Mouse (Mus musculus): ENCODE measurements at regions not wholly inside any gene's neighbourhood (a gene's known extent, or its start where the extent isn't known, plus 50 kb on each side); places are given as distances from the start of the nearest gene placed in this dataset.

GRCm38 (mm10) chrX:10984894-10985293, 270.1 kb downstream of the Mid1ip1 start:
- DNase-seq (ENCODE audit: low spot score in 2 of 2) = no peak

DNA sequence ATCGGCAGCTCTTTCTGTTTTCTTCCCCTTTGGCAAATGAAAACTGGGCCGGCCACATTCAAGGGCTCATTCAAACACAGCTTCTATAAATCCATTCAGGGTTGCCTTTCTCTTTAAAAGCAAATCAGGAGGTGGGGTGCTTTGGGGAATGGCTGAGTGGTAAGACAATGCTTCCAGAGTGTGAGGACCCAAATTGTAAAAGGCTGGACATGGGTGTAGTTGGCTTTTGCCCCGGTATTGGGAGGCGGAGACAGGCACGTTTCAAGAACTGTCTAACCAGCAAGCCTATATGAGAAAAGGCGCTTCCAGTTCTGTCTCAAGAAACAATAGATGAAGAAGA, 277.0 kb downstream of the Mid1ip1 start:
- peak; percentile 6 to 20 for DNase-seq (ENCODE audit: low spot score in 2 of 2)

DNA sequence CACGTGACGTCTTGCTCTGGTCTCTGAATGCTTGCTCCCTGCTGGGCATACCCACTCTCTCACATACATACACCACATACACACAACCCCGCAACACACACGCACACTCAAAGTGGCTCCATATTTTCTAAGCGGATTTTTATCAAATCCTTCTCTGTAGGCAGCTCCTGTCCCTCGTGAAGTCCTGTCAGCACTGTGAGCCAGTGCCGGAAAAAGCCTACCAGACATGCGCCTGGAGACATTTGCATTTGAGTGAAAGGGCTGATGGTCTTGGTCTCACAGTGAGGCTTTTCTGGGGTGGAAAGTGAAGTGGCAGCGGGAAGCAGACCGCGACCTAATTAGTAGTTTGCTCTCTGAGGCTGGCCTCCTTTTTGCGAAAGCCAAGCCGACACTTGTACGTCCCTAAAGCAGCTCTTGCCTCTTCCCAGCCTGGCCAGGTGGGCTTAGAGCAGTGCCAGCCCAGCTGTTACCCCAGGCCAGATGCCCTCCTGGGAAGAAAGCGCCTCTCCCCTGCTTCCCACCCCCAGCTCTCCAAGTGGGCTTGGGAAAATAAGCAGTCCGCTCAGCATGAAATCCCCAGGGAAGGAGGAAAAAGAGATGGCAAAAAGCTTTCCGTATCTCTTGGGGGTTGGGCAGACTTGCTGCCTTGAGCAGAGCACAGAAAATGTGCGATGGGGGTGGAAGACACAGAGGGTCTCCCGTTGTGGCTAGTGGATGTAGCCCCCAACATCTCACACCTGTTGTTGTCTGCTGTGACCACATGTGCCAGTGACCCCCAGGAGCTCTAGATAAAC, 277.6 kb downstream of the Mid1ip1 start:
- peak; percentile 37 to 46 for DNase-seq (ENCODE audit: low spot score in 2 of 2)

DNA sequence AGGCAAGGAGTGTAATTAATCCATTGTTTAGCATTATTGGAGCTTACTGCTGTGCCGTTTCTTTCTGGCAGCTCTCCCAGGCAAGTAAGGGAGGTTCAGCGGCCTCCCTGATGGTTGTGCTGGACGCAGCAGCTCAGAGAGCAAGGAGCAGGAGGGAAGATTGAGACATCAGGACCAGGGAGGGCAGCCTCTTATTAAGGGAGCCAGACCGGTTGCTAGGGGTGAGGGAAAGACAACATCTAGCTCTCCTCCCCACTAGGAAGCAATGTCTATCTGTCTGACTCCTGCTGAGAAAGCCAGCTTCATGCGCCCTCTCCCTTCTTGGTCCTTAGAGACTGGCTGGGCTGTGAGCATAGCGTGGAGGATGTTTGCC, 278.2 kb downstream of the Mid1ip1 start:
- peak in 1 of 2 experiments; percentile 17 for DNase-seq (ENCODE audit: low spot score in 2 of 2)

DNA sequence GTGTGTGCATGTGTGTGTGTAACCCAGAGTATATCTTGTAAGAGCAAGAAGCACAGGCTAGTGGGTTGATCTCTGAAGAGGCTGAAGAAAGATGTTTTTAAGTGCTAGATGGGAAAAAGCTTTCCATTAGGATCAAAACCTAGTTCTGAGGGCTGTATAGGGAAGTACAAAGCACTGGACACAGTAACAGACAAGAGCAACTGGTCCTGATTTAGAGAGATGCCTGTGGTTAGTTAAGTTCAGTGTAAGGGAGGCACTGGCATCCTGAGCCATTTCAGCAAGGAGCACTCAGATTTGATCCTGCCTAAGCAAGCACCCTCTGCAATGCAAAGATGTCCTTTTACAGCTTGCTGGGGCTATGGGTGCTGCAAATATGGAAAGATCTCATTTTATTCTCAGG, 280.1 kb downstream of the Mid1ip1 start:
- DNase-seq (ENCODE audit: low spot score in 2 of 2) = no peak

DNA sequence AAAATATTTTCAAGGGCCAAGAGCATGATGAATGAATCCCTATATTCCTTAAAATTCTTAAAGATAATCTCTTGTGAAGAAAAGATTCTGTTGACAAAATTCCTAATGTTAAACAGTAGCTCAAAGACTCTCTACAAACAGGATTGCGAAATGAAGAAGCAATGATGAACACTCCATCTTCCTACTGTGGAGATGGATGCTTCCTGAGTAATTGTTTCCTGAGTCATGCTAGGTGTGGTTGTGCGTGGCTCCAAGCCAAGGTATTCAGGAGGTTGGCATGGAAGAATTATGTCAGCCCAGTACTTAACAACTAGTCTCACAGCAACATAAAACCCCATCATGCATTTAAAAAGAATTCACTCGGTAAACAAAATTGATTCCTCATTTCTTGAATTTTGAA, 286.4 kb downstream of the Mid1ip1 start:
- DNase-seq (ENCODE audit: low spot score in 2 of 2) = no peak

DNA sequence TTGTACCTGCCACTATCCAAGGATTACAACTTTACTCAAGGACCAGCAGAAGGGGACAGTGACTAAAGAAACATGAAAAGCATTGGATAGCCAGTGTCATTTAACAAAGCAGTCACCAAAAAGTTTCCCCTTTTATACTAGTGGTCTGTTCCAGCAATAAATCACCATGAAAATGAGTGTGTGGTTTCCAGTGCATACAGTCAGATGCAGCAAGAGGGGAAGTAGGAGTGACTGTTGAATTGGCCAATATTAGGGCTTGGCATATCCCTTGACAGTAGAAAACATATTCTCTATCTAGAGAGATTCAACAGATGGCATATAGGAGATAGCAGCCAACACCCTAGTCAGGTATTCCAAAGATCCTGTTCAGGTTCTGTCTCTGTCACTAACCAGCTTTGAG, 259.8 kb upstream of the H2al1a start:
- no peak for DNase-seq (ENCODE audit: low spot score in 2 of 2)

- DNase-seq (ENCODE audit: low spot score in 2 of 2) = no peak
These were observed 252.3 kb upstream of the H2al1a start for GRCm38 (mm10) chrX:11046769-11047168.

- no peak for DNase-seq (ENCODE audit: low spot score in 2 of 2)
These were observed 216.9 kb upstream of the H2al1a start for GRCm38 (mm10) chrX:11082171-11082570.

GRCm38 (mm10) chrX:11082845-11083244, 216.2 kb upstream of the H2al1a start:
- no peak for DNase-seq (ENCODE audit: low spot score in 2 of 2)

DNA sequence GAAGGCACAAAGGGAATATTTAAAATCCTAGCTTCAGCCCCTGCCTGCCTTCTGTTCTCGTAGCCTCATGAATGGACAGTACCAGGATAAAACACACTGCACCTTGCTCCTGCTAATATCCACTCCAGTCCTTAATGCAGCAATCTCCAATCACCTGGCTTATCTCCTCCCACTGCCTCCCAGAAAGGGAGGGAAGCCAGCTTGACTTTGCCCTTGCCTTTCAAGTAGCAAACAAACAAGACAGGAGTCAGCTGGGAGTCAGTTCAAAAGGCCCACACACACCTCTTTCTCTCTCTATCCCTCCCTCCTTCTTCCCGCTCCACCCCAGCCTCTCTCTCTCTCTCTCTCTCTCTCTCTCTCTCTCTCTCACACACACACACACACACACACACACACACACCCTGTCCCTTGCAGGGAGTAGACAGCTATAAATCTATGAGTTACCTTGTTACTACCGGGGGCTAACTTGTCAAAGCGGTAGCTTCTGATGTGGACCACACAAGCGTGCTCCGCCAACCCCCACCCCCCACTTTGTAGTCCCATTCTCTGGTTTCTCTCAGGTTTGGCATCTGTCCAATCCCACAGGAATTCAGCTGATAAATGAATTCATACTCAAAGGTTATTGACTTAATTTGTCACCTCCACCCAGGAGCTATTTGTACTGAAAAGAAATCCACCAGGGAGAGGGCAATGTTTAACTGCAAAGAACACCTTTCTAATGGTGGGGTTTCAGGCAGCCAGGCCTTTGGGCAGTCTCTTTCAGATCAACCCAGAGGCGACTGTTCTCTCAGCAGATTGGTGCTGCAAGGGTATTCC, 212.6 kb upstream of the H2al1a start:
- no peak for DNase-seq (ENCODE audit: low spot score in 2 of 2)

DNA sequence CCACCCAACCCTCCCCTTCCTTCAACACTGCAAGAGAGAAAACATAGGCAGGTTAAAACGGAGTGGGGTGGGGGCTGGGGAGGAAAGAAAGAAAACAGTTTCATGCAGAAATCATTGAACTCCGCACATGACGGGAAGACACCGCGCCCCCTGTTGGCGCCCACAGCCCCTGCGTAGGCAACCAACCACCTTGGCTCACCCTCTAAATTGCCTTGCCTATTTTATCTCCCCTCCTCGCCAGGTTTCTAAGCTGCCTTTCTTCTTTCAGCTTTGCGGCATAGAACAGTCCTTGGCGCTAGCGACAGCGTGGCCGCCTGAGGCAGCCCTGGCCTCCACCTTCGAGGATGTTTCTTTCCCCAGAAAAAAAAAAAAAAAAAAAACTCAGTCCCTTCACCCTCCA, 211.1 kb upstream of the H2al1a start:
- peak; percentile 28 to 65 for DNase-seq (ENCODE audit: low spot score in 2 of 2)

- DNase-seq (ENCODE audit: low spot score in 2 of 2) = no peak
These were observed 210.6 kb upstream of the H2al1a start for GRCm38 (mm10) chrX:11088506-11088905.

DNA sequence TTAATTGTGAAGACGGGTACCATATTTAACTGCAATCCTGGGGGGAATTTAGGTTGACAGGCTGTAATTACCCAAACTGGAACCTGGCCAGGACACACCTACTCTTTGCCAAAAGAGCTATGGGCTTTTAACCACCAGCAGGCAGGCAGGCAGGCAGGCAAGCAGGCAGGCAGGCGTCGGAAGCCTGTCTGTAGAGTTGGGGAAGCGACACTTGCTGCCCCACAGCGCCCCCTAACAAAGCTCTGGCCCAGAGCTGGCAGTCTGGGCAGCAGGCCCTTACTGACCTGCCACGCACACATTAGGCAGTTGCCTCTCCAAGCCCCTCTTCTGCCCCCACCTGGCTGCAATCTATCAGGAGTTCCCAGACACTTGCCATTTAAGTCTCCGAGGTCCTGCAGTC, 208.6 kb upstream of the H2al1a start:
- peak; percentile 45 to 60 for DNase-seq (ENCODE audit: low spot score in 2 of 2)

- DNase-seq (ENCODE audit: low spot score in 2 of 2) = no peak
These were observed 201.3 kb upstream of the H2al1a start for GRCm38 (mm10) chrX:11097581-11098254.

- no peak for DNase-seq (ENCODE audit: low spot score in 2 of 2)
These were observed 200.7 kb upstream of the H2al1a start for GRCm38 (mm10) chrX:11098366-11098765.

- DNase-seq (ENCODE audit: low spot score in 2 of 2) = peak in 1 of 2 experiments; percentile 24
These were observed 199.6 kb upstream of the H2al1a start for GRCm38 (mm10) chrX:11099146-11100087.

DNA sequence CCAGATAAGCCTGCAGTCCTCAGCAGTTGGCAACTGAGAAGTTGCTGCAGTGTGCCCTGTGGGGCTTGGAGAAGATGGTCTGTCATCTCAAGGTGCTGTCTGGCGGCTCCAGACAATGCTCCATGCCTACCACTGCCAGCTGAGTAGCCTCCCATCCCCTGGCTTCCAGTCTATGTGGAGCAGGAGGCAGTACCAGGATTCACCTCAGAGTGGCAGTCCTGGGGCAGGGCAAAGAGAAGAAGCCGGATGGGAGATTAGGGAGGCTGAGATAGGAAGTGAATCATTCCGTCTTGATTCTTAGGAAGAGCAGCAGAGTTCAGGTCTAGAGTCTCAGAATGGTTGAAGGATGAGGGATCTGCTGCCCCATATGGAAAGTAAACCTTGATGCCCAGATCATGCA, 198.1 kb upstream of the H2al1a start:
- DNase-seq (ENCODE audit: low spot score in 2 of 2) = peak; percentile 32 to 62

DNA sequence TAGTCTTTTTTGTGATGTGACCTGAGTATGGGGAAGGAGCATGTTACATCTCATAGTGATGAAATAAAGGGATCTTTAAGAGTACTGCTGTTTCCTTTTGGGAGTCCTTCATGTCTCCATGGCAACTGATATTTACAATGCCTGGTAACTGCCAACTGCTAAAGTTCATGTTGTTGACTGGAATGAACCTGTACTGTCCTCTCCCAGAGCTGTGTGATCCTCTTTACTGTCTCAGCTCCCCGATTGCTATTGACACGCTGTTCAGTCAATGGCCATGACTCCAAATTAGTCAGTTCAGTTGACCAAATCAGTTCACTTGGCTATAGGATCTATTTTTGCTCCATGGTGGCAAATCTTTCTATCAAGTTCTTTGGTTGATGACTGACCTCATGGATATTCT, 167.8 kb upstream of the H2al1a start:
- no peak for DNase-seq (ENCODE audit: low spot score in 2 of 2)

DNA sequence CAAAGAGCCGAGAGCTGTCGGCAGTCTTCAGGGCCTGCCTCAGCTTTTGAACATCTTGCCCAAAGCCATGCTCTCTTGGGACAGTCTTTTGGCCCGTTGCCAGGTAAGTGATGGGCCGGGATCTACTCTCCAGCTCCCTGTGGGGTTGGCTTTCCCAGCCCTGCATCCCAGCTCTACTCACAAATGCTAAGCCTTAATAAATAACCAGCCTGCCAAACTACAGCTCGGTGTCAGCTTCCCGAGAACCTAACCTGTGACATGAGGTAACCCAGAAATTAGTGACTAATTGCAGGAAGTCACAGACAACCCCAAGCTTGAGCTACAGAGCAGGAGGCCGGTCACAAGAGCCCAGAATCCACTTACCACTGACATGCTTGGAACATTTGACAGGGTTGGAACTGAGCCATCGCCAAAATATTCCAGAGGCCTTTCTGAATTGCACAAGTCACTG, 159.1 kb upstream of the H2al1a start:
- peak in 1 of 2 experiments; percentile 27 for DNase-seq (ENCODE audit: low spot score in 2 of 2)

DNA sequence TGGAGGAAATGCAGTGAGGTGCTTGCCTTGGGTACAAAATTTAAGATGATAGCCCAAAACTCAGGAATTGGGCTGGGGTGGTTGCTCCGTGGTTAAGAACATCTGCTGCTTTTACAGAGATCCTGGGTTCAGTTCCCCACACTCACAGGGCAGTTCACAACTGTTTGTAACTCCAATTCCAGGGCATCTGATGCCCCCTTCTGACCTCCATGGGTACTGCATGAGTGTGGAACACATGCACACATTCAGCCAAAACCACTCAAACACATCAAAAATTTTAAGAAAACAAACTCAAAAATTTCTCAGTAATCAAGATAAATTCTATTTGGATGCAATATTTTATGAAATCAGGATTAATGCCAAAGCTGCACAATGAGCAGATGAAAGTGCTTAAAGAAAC, 157.8 kb upstream of the H2al1a start:
- DNase-seq (ENCODE audit: low spot score in 2 of 2) = no peak

All from layer of hippocampus, postnatal 10 days (tissue).